Mouse (Mus musculus): Measurements from ENCODE around the gene Sorcs3. TPM values are rescaled to one million over a fixed set of nuclear protein-coding genes. Genes with fewer than 3 reads are reported as not detected.

Gene Sorcs3
- total RNA-seq, 4 experiments from 2014 or later = 35.3 to 41.6 (median 38.0) TPM

DNA sequence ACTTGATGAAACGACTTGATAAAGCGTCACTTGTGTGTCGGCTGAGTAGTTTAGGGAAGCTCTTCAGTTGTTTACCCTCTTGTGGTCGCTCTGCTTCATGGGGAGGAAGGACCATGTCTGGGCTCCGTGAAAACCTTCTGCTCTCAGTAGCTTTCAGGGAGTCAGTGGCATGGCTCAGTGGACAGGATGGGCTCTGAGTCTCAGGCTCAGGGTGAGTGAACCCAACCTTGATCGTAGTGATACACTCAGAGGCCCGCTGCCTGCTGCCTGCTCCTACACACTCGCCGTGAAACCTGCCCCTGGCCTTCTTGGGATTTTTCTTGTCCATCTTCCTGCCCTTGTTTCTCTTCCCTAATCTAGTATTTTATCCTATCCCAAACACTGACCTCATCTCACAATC, 166.0 kb downstream of the Sorcs3 start:
- DNase-seq (ENCODE audit: low spot score in 2 of 2) = no peak

- no peak for DNase-seq (ENCODE audit: low spot score in 2 of 2)
Observed at GRCm38 (mm10) chr19:48378006-48378540, 172.2 kb downstream of the Sorcs3 start.

GRCm38 (mm10) chr19:48391551-48391950, 185.7 kb downstream of the Sorcs3 start:
- DNase-seq (ENCODE audit: low spot score in 2 of 2) = no peak

DNA sequence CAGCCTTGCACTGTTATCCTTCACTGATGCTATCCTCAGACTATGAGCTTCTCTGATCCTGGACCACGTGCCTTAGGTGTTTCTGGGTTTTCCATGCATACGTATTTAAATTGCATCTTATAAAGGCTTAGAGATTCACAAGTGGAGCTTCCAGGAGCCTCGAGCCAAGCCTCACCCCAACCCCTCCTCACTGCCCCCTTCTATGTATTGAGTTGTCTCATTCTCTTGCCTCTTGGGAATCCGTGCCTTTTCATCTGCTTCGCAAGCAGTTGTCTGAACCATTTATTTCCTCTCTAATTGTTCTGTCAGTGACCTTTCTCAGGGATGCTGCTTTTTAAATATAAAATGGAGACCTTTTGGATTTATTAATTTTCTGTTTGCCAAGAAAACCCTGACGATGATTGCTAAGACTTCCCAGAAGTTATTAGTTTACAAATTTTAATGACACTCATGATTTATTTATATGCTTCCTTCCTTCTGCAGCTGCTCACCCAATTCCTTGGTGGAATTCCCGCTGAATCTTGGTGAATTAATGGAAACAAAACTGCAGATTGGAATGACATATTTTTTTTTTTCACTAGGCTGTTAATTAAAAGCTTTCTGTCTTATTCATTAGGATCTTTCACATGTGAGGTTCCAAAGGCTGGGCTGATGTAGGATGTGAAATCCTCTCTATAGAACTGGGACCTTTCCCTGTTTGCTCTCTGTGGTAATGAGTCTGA, 199.1 kb downstream of the Sorcs3 start:
- no peak for DNase-seq (ENCODE audit: low spot score in 2 of 2)

DNA sequence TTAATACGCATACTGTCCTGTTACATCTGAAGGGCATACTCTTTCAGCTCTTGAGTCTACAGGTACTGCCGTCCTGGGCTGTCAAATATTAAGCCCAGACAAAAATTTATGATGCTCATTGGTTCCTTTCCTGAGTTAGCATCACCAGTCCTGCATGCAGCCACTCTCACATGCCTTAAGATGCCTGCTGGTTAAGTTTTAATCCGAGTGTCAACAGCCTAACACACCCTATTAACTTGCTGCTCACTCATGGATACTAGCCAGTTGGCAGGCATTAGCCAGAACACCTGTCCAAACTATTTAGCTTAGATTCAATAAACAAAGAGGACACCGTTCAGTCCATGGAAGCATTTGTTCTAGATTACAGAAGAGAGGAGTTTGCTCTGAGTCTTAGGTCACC, 202.4 kb downstream of the Sorcs3 start:
- no peak for DNase-seq (ENCODE audit: low spot score in 2 of 2)

- no peak for DNase-seq (ENCODE audit: low spot score in 2 of 2)
Observed at GRCm38 (mm10) chr19:48411332-48411731, 205.5 kb downstream of the Sorcs3 start.

DNA sequence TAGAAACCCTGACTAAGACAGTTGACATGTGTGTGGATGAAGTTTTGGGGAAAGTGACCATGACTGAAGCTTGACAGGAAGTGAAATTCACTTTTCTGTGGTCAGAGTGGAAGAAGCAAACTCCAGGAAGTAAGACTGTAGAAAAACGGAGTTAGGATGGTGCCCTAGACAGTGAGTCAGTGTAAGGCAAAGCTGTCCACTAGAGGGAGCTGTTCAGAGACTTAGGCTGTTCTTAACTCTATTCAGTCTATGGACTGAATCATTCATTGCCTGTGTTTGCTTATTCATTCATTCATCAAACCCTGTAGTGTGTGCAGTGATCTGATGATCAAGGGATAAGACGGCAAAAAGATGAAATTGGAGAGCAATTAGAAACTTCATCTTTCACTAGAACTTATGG, 208.0 kb downstream of the Sorcs3 start:
- no peak for DNase-seq (ENCODE audit: low spot score in 2 of 2)

DNA sequence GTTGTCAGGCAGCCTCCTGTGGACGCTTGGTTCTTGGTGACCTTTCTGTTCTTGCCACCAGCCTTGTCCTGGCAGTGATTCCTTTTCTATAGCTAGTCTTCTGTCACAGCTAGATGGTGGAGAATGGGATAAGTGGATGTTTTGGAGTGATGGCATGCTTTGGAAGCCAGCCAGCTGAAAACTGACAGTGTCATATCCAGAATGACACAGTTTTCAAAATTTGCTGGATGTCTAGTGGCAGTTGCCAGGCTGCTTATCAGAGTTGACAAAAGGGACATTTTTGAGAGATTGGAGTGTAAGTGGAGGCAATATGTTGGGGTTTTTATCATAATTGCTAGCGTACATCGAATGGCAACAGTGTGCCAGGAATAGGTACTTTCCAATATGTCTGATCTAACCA, 212.5 kb downstream of the Sorcs3 start:
- DNase-seq (ENCODE audit: low spot score in 2 of 2) = no peak

DNA sequence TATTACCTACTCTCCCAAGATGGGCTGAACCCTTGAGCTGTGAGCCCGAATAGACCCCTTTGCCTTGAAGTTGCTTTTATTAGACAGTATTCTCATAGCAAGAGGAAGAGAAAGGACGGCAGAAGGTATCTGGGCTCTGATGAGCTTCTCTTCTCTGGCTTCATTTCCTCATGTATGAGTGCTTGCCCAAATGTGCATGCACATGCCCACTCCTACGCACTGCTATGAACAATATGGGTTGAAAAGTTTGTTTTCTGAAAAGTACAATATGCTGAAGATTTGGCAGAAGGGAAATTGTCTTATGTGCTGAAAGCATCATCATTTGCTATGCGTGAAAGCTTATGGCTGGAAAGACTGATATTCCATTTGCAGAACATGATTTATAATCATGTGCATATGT, 223.4 kb downstream of the Sorcs3 start:
- DNase-seq (ENCODE audit: low spot score in 2 of 2) = no peak

GRCm38 (mm10) chr19:48429755-48430154, 223.9 kb downstream of the Sorcs3 start:
- no peak for DNase-seq (ENCODE audit: low spot score in 2 of 2)

- DNase-seq (ENCODE audit: low spot score in 2 of 2) = no peak
Observed at GRCm38 (mm10) chr19:48430328-48430727, 224.5 kb downstream of the Sorcs3 start.

DNA sequence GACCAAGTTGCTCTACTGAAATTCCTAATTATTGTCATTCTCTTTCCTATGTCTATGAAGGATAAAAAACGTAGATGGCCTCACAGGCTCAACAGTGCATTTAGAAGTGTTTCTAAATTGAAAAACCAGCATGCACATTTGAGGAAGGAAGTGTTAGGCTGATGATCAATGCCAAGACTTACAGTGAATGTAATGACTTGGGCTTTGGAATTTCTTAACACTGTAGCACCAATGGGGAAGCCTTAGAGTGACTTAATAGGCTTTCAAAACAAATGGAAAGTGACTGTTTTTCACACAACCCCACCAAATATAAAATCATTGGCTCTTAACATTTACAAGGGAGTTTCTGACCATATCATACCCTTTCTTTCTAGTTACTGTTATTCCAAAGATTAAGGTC, 232.6 kb downstream of the Sorcs3 start:
- no peak for DNase-seq (ENCODE audit: low spot score in 2 of 2)

DNA sequence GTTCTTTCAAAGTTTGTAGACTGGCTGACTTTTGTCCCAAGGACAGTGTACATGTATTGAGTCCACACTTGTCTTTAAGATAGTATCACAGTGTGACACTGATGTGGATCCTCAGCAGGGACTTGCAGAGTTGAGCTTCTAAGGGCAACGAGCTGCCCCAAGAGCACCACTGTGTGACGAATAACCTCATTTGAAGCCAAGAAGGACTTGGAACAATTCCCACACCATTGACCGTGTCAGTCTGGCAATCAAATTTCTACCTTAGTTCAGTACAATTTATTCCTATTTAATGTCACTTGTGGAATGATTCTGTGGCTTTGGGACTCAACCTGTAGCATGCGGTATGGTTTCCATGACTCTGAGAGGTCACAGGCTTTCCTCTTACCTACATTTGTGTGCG, 255.3 kb downstream of the Sorcs3 start:
- DNase-seq (ENCODE audit: low spot score in 2 of 2) = no peak

DNA sequence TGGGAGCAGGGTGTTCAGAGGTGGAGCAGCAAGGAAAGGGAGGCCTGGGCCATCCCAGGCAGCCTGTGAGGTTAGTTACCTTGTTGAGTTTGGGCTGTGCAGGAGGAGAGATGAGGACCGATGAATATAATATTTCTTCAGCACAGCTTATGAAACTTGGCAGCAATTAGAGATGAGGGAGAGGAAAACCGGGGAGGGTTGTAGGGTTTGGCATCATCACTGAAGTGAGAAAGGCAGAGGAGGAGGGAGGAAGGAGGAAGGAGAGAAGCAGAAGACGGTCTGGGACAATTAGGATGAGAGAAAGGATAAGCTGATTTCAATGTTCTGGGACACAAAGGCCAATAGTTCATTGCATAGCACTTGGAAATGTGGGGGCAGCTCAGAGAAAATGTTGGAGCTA, 256.6 kb downstream of the Sorcs3 start:
- DNase-seq (ENCODE audit: low spot score in 2 of 2) = no peak

DNA sequence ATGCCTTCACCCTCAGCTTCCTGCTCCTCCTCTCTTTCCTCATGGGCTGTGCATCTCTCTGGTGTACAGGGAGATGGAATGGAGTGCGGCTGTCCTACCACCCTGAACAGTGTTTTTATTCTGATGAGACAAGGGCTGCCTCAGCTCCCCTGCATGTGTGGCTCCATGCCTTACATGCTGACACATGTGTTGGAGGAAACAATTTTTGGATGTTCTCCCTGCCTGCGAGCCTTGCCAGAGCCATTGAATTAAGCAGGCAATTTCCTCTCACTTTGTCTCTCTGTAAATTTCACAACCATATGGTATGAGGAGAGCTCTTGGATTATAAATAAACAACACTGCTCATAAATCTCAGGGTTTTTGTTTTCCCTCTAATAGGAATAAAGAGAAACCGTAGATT, 257.7 kb downstream of the Sorcs3 start:
- peak in 1 of 2 experiments; percentile 32 for DNase-seq (ENCODE audit: low spot score in 2 of 2)

- no peak for DNase-seq (ENCODE audit: low spot score in 2 of 2)
Observed at GRCm38 (mm10) chr19:48467471-48467870, 261.6 kb downstream of the Sorcs3 start.

DNA sequence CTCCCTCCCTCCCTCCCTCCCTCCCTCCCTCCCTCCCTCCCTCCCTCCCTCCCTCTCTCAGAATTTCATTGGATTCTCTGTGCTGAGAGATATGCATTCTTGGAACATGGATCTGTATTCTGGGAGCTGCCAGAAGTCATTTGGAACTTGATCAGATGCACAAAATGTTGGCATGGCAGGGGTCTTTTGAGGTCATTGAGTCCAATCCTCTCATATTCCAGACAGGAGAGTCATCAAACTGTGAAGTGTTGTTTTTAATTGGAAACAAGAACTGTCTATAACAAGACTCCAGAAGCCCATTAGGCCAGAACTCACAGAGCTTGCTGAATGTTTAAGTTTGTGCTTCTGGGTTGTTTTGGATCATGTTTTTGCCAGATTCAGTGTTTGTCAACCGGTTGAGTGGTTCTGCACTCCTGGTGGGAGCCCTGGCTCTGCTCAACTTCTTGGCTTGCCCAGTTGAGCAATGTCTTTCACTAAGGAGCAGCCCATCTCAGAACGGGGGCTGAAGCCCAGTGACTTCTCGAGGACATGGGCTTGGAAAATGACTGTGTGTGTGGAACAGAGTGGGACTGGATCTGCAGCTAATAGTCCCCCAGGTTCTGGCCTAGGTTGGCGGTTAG, 264.1 kb downstream of the Sorcs3 start:
- DNase-seq (ENCODE audit: low spot score in 2 of 2) = no peak

- DNase-seq (ENCODE audit: low spot score in 2 of 2) = no peak
Observed at GRCm38 (mm10) chr19:48471927-48472326, 266.1 kb downstream of the Sorcs3 start.

GRCm38 (mm10) chr19:48475784-48476410, 270.1 kb downstream of the Sorcs3 start:
- DNase-seq (ENCODE audit: low spot score in 2 of 2) = no peak

GRCm38 (mm10) chr19:48478864-48479263, 273.0 kb downstream of the Sorcs3 start:
- DNase-seq (ENCODE audit: low spot score in 2 of 2) = no peak

DNA sequence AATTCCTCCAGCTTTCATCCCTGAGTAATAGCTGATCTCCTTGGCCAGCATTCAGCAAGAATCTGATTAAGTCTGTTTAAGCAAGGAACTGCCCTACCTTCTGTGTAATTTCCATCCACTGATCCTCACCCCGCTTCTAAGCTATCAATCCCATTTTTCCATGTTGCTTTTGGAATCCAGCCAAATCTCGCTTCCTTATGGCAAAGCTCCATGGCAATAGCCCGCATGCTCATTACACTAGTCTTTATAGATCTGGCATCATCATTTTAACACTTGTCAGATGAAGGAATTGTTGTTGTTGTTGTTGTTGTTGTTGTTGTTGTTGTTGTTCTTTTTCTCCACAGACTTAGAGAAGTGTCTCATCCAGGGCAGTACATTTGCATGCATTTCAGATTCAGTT, 277.1 kb downstream of the Sorcs3 start:
- DNase-seq (ENCODE audit: low spot score in 2 of 2) = no peak

- DNase-seq (ENCODE audit: low spot score in 2 of 2) = no peak
Observed at GRCm38 (mm10) chr19:48491111-48491510, 285.3 kb downstream of the Sorcs3 start.
